Mouse (Mus musculus) bone marrow, adult 2 months (tissue): ENCODE results near the gene Klb.

Source experiments
- CTCF ChIP-seq: fragments of 200-500 bp; IDR thresholded peaks from 2 replicates; pipeline ENCODE4 v1.5.1; 2011; ENCODE audit warnings: low read length, control low read depth; ENCODE audit not compliant: control insufficient read depth, insufficient read depth
- POLR2A ChIP-seq: fragments of 200-500 bp; IDR thresholded peaks from 2 replicates; pipeline ENCODE4 v1.6.1; 2011; ENCODE audit warnings: low read depth, mild to moderate bottlenecking, control low read depth, low read length, borderline replicate concordance; ENCODE audit not compliant: control insufficient read depth

DNA sequence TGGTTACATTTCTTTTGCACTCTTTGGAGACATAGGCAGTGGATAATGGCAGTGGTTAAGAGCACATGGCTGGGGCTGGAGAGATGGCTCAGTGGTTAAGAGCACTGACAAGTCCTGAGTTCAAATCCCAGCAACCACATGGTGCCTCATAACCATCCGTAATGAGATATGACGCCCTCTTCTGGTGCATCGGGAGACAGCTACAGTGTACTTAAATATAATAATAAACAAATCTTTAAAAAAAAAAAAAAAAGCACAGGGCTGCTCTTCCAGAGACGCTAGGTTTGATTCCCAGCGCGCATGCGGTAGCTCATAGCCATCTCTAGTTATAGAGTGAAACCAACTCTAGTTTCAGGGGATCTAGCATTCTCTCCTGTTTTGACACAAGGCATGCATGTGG, 46.3 kb downstream of the Klb start:
- TF ChIP-seq CTCF (no peak), POLR2A (no peak)
